Mouse (Mus musculus): ENCODE measurements around the gene Cir1.

The Cir1 gene

GRCm38 (mm10) chr2:73298841-73299240, 13.7 kb downstream of the Cir1 start:
- DNase-seq: no peak

- DNase-seq: no peak
Measured at GRCm38 (mm10) chr2:73298154-73298553, 14.3 kb downstream of the Cir1 start.

GRCm38 (mm10) chr2:73295023-73295422, 17.5 kb downstream of the Cir1 start:
- DNase-seq: no peak

DNA sequence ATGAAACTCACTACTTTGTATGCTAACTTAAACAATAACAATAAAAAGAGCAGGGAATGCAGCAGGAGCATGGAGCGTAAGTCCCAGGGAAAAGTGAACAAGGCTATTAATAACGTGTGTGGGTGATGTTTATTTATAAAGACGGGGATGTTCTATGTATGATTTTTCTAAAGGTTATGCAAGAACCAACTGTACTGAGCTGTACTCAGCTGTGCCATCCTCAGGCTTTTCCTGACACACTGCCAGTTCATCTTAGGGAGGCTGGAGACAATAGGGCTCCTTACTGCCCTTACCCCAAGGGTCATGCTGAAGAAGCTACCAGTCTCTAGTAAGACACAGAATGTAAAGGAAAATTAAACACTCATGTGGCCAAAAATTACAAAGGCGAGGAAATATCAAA, 21.4 kb downstream of the Cir1 start:
- DNase-seq: no peak

- no peak for DNase-seq
Measured at GRCm38 (mm10) chr2:73285630-73286029, 26.9 kb downstream of the Cir1 start.

GRCm38 (mm10) chr2:73281707-73282106, 30.8 kb downstream of the Cir1 start:
- no peak for DNase-seq

- DNase-seq: no peak
Measured at GRCm38 (mm10) chr2:73281048-73281661, 31.3 kb downstream of the Cir1 start.

- DNase-seq: no peak
Measured at GRCm38 (mm10) chr2:73280356-73281047, 32.0 kb downstream of the Cir1 start.

GRCm38 (mm10) chr2:73279271-73280038, 33.0 kb downstream of the Cir1 start:
- no peak for DNase-seq

- DNase-seq: no peak
Measured at GRCm38 (mm10) chr2:73278869-73279268, 33.6 kb downstream of the Cir1 start.

GRCm38 (mm10) chr2:73278131-73278854, 34.2 kb downstream of the Cir1 start:
- DNase-seq: peak; percentile 76

GRCm38 (mm10) chr2:73277709-73278075, 34.8 kb downstream of the Cir1 start:
- no peak for DNase-seq

DNA sequence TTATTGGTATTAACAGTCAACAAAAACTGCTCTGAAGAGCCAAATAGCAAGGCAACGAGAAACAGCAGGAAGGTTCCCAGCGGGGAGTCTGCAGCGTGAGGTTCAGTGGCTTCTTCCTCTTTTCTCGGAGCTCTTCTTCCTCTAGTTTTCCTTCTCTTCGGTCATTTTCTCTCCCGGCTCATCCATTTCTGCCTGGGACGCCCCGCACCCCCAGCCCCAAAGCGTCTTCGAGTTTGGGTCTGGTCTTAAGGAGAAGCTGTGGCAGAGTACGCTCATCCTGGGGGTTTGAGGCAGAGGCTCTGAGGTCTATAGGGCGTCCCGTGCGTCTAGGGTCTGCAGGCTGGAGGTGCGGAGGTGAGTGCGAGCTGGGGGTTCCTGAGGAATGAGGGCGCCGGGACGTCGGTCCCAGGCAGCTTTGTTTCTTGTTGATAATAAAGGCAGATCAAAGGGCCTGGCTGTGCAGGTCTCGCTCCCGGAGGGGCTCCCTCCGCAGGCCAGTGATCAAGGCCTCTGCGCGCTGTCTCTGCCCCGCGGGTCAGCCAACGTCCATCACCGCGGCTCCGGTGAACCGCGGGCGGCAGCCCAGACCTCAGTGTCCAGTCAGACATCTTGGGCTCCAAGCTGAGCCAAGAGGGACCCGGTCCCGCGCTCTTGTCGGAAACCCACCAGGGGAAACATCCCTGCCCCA, 35.3 kb downstream of the Cir1 start:
- DNase-seq: no peak

GRCm38 (mm10) chr2:73276141-73276571, 36.3 kb downstream of the Cir1 start:
- DNase-seq: no peak

- no peak for DNase-seq
Measured at GRCm38 (mm10) chr2:73275261-73276040, 37.0 kb downstream of the Cir1 start.

DNA sequence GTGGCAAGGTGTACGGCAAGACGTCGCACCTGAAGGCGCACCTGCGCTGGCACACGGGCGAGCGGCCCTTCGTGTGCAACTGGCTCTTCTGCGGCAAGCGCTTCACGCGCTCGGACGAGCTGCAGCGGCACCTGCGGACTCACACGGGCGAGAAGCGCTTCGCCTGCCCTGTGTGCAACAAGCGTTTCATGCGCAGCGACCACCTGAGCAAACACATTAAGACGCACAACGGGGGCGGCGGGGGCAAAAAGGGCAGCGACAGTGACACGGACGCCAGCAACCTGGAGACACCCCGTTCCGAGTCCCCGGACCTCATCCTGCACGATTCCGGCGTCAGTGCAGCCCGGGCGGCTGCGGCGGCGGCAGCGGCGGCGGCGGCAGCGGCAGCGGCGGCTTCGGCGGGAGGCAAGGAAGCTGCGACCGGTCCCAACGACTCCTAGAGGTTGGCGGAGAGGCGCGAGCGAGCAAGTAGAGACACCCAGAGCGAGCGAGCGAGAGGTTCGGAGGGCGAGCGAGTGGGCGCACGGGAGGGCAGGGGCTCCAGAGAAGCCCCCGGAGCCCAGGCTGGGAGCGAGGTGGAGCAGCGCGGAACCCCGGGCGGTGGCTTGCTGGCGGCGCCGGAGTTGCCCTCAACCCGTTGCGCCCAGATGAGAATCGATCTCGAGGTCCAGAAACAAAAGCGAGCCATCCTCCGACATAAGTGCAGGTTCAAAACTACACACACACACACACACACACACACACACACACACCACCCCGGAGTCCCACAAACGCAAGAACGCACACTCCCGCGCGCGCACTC, 38.2 kb downstream of the Cir1 start:
- no peak for DNase-seq

- DNase-seq: no peak
Measured at GRCm38 (mm10) chr2:73273249-73274118, 39.0 kb downstream of the Cir1 start.

- DNase-seq: no peak
Measured at GRCm38 (mm10) chr2:73272351-73273248, 39.9 kb downstream of the Cir1 start.

Data from cerebellum, adult 11 months (tissue).